Mouse (Mus musculus): ENCODE data around the gene Trabd2b. TPM values are rescaled to one million over a fixed set of nuclear protein-coding genes. Genes with fewer than 3 reads are reported as not detected.
A peak's percentile ranks its signal among the peaks of the same experiment; 100 is the strongest.

The Trabd2b gene
- total RNA-seq, 2 experiments from 2014 or later = 1.3 to 2.2 TPM

- DNase-seq = peak; percentile 76 to 84
These were observed 241.2 kb downstream of the Trabd2b start for GRCm38 (mm10) chr4:114647689-114648088.

GRCm38 (mm10) chr4:114648532-114649074 lies 242.1 kb downstream of the Trabd2b start:
- DNase-seq = no peak

- DNase-seq = no peak
These were observed 244.0 kb downstream of the Trabd2b start for GRCm38 (mm10) chr4:114650551-114650950.

- DNase-seq = no peak
These were observed 244.5 kb downstream of the Trabd2b start for GRCm38 (mm10) chr4:114651007-114651406.

GRCm38 (mm10) chr4:114651606-114652005 lies 245.1 kb downstream of the Trabd2b start:
- DNase-seq = no peak

- DNase-seq = no peak
These were observed 245.9 kb downstream of the Trabd2b start for GRCm38 (mm10) chr4:114652400-114652799.

- no peak for DNase-seq
These were observed 251.4 kb downstream of the Trabd2b start for GRCm38 (mm10) chr4:114657933-114658332.

GRCm38 (mm10) chr4:114659876-114660275 lies 253.4 kb downstream of the Trabd2b start:
- DNase-seq = no peak

- no peak for DNase-seq
These were observed 257.8 kb downstream of the Trabd2b start for GRCm38 (mm10) chr4:114664063-114665036.

Other genes starting within 250 kb of the Trabd2b start
- gene Skint11, start 243.3 kb upstream of the Trabd2b start, total RNA-seq (2021) = not detected

Data from adrenal gland, postnatal 36 days (tissue).